Mouse (Mus musculus): ENCODE results near the gene Taf10. TPM values are rescaled to one million over a fixed set of nuclear protein-coding genes. Genes with fewer than 3 reads are reported as not detected.
A peak's percentile ranks its signal among the peaks of the same experiment; 100 is the strongest.

Taf10 gene
- polyA plus RNA-seq (2012; rRNA removed), result 553 and 667 TPM in 2 replicates

- TF ChIP-seq CTCF (IDR thresholded peaks at IDR 0.05; ENCODE audit: borderline replicate concordance, control insufficient read depth, extremely low read depth, insufficient read depth, low read length, poor library complexity) (peak; percentile 29; the same call in 1 of the 2 replicates), POLR2A (IDR thresholded peaks at IDR 0.05; ENCODE audit: control insufficient read depth, extremely low read depth, insufficient read depth, low read length, poor library complexity) (peak; percentile 75)
- under 1% methylated on average over 67 of the region's 67 CpGs for whole genome bisulfite sequencing
- Histone ChIP-seq H3K4me3 (ENCODE audit: control insufficient read depth, insufficient read depth, low read length) (peak within 1 kb of the TSS; percentile 77), H3K27ac (ENCODE audit: control insufficient read depth, insufficient read depth, low read length) (no peak within 1 kb of the TSS), H3K4me1 (replicated peaks; ENCODE audit: control insufficient read depth, insufficient read depth, low read length) (peaks cover 11% of the 10 kb centered on the region), H3K36me3 (ENCODE audit: control insufficient read depth, insufficient read depth, low read length) (peaks cover 25% of the 10 kb centered on the region), H3K27me3 (ENCODE audit: control insufficient read depth, insufficient read depth, low read length) (no peaks in the 10 kb centered on the region)
- DNase-seq, result peak; percentile 89
These were observed at the start of gene Taf10 for GRCm38 (mm10) chr7:105743926-105744590. Gene Taf10 (minus strand): TSS chr7:105744361.

DNA sequence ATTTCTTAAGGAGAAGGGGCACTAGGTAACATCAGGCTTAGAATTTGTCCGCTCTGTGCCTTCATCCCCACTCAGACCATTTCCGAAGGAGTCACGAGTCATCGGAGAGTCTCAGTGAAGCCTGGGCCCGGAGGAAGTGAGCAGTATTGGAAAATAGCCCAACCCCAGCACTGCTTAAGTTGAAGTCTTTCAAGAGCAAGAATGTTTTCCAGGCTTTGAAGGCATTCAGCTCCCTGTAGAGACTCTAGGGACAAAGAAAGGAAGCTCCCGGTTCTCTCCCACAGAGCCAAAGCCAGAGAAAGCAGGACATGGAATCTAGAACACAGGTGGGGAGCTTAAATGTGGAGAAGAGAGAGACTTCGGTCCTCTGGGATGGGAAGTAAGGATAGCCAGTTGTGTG is 49.5 kb upstream of the Taf10 start:
- DNase-seq, result no peak
- 95% methylated on average over 7 of the region's 7 CpGs for WGBS
- TF ChIP-seq CTCF (IDR thresholded peaks at IDR 0.05; ENCODE audit: borderline replicate concordance, control insufficient read depth, extremely low read depth, insufficient read depth, low read length, poor library complexity), result no peak
- no peaks in the 10 kb centered on the region for H3K4me1 ChIP-seq (replicated peaks; ENCODE audit: control insufficient read depth, insufficient read depth, low read length)
- no peaks in the 10 kb centered on the region for H3K36me3 ChIP-seq (ENCODE audit: control insufficient read depth, insufficient read depth, low read length)
- H3K4me3 ChIP-seq (ENCODE audit: control insufficient read depth, insufficient read depth, low read length), result no peak overlapping the region
- no peak overlapping the region for H3K27ac ChIP-seq (ENCODE audit: control insufficient read depth, insufficient read depth, low read length)
- peaks cover 2% of the 10 kb centered on the region; the same call in 1 of the 2 replicates for H3K27me3 ChIP-seq (ENCODE audit: control insufficient read depth, insufficient read depth, low read length)

DNA sequence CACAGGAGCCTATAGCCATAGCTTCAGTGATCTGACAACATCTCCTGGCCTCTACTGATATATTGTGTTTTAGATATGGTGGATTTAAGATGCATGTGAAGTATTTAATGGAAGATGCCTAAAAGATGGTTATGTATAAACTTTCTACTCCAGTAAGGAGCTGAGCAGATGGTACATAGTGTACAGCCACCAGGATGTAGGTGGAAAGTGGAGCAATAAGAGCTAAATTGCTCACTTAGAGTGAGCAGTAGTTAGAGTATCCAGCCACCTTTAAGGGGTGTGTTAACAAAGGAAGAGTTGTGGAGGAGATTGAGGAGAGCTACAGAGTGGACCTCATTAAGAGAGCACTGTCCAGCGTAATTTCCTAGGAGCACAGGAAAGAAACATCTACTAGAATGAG is 47.0 kb upstream of the Taf10 start:
- no peak for DNase-seq
- no peak for TF ChIP-seq POLR2A (IDR thresholded peaks at IDR 0.05; ENCODE audit: control insufficient read depth, extremely low read depth, insufficient read depth, low read length, poor library complexity)
- TF ChIP-seq CTCF (IDR thresholded peaks at IDR 0.05; ENCODE audit: borderline replicate concordance, control insufficient read depth, extremely low read depth, insufficient read depth, low read length, poor library complexity), result no peak
- H3K4me1 ChIP-seq (replicated peaks; ENCODE audit: control insufficient read depth, insufficient read depth, low read length), result peaks cover 5% of the 10 kb centered on the region
- no peaks in the 10 kb centered on the region for H3K36me3 ChIP-seq (ENCODE audit: control insufficient read depth, insufficient read depth, low read length)
- H3K27me3 ChIP-seq (ENCODE audit: control insufficient read depth, insufficient read depth, low read length), result peaks cover 17% of the 10 kb centered on the region
- WGBS, result 89% methylated on average over 1 of the region's 1 CpGs
- no peak overlapping the region for H3K27ac ChIP-seq (ENCODE audit: control insufficient read depth, insufficient read depth, low read length)
- no peak overlapping the region for H3K4me3 ChIP-seq (ENCODE audit: control insufficient read depth, insufficient read depth, low read length)

DNA sequence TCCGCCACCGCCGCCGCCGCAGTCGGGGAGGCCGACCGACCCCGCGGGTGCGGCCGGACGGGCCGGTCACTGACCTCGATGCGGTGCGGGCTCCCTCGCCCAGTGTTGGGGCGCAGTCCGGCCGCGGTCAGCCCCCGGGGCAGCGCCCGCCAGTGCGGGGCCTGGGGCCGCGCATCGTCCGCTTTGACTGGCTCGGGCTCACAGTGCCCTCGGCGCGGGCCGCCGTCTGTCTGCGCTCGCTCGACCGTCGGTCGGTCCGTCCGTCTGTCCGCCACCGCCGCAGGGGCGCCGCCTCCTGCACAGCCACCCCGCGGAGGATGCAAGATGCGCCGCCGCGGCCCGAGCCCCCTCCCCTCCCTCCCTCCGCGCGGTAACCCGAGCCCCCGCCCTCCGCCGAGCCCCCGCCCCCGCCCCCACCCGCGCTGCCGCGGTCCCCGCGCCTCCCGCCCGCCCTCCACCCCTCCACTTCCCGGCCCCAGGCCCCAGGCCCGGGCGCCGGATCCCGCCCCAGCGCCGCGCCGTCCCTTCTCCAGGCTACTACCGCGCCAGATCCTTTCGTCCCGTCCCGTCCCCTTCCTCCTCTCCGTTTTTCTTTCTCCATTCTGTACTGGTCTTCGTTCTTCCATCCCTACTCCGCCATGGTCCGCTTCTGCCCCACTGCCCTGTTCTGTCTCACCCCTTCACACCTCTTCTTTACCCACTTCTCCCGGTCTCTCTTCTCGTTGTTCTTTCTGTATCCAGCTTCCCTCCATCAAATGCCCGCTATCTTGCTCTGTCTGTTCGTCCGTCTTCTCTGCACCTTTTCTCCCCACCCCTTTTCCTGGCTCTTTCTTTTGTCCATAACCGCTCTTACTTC is 43.4 kb upstream of the Taf10 start, which contains the start of gene Dchs1:
Gene Dchs1, minus strand, starts transcription at position 370 of the 856 bp plus-strand sequence.
- Histone ChIP-seq H3K36me3 (ENCODE audit: control insufficient read depth, insufficient read depth, low read length) (no peaks in the 10 kb centered on the region), H3K27me3 (ENCODE audit: control insufficient read depth, insufficient read depth, low read length) (peaks cover 17% of the 10 kb centered on the region), H3K4me1 (replicated peaks; ENCODE audit: control insufficient read depth, insufficient read depth, low read length) (peaks cover 5% of the 10 kb centered on the region), H3K4me3 (ENCODE audit: control insufficient read depth, insufficient read depth, low read length) (peak within 1 kb of the TSS; percentile 40), H3K27ac (ENCODE audit: control insufficient read depth, insufficient read depth, low read length) (no peak within 1 kb of the TSS)
- TF ChIP-seq CTCF (IDR thresholded peaks at IDR 0.05; ENCODE audit: borderline replicate concordance, control insufficient read depth, extremely low read depth, insufficient read depth, low read length, poor library complexity) (no peak), POLR2A (IDR thresholded peaks at IDR 0.05; ENCODE audit: control insufficient read depth, extremely low read depth, insufficient read depth, low read length, poor library complexity) (no peak)
- no peak for DNase-seq
- 5% methylated on average over 67 of the region's 97 CpGs for WGBS

- no peak for TF ChIP-seq CTCF (IDR thresholded peaks at IDR 0.05; ENCODE audit: borderline replicate concordance, control insufficient read depth, extremely low read depth, insufficient read depth, low read length, poor library complexity)
- no peak for TF ChIP-seq POLR2A (IDR thresholded peaks at IDR 0.05; ENCODE audit: control insufficient read depth, extremely low read depth, insufficient read depth, low read length, poor library complexity)
- no peak overlapping the region for H3K27ac ChIP-seq (ENCODE audit: control insufficient read depth, insufficient read depth, low read length)
- peaks cover 17% of the 10 kb centered on the region for H3K27me3 ChIP-seq (ENCODE audit: control insufficient read depth, insufficient read depth, low read length)
- 36% methylated on average over 20 of the region's 20 CpGs for WGBS
- DNase-seq, result no peak
- H3K4me1 ChIP-seq (replicated peaks; ENCODE audit: control insufficient read depth, insufficient read depth, low read length), result peaks cover 5% of the 10 kb centered on the region
- no peak overlapping the region; the same call in 1 of the 2 replicates for H3K4me3 ChIP-seq (ENCODE audit: control insufficient read depth, insufficient read depth, low read length)
- no peaks in the 10 kb centered on the region for H3K36me3 ChIP-seq (ENCODE audit: control insufficient read depth, insufficient read depth, low read length)
These were observed 42.5 kb upstream of the Taf10 start for GRCm38 (mm10) chr7:105786506-105787284.

DNA sequence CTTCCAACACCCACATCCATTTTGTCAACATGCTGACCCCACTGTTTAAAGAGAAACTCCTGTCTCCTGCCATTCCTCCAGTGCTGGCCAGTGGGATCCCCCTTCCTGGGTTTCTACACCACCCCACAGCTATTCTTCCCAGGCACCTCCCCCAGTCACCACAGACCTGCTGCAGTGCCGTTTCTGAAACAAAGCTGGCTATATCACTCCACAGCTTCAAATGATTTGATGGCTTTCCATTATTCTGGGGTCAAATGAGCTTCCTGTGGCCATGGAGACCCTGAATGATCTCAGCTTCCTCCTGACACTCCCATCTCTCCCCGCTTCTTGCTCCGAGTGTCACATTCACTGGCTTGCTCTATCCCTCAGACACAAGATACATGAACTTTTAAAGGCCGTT is 40.4 kb upstream of the Taf10 start:
- Histone ChIP-seq H3K4me3 (ENCODE audit: control insufficient read depth, insufficient read depth, low read length) (no peak overlapping the region), H3K27ac (ENCODE audit: control insufficient read depth, insufficient read depth, low read length) (no peak overlapping the region), H3K27me3 (ENCODE audit: control insufficient read depth, insufficient read depth, low read length) (peaks cover 15% of the 10 kb centered on the region), H3K36me3 (ENCODE audit: control insufficient read depth, insufficient read depth, low read length) (no peaks in the 10 kb centered on the region), H3K4me1 (replicated peaks; ENCODE audit: control insufficient read depth, insufficient read depth, low read length) (peaks cover 5% of the 10 kb centered on the region)
- no peak for DNase-seq
- TF ChIP-seq POLR2A (IDR thresholded peaks at IDR 0.05; ENCODE audit: control insufficient read depth, extremely low read depth, insufficient read depth, low read length, poor library complexity) (no peak), CTCF (IDR thresholded peaks at IDR 0.05; ENCODE audit: borderline replicate concordance, control insufficient read depth, extremely low read depth, insufficient read depth, low read length, poor library complexity) (no peak)
- whole genome bisulfite sequencing, result 75% methylated on average over 4 of the region's 4 CpGs

Data from thymus, adult 2 months (tissue).